Mouse (Mus musculus) myocyte (in vitro differentiated cells): ENCODE data around the gene Pkd1l2.

ENCODE experiments used
- CEBPB ChIP-seq: IDR thresholded peaks from 2 replicates; pipeline ENCODE4 v1.6.1; 2011; ENCODE audit warnings: mild to moderate bottlenecking, moderate library complexity; ENCODE audit not compliant: poor library complexity, insufficient read depth, severe bottlenecking
- E2F4 ChIP-seq: IDR thresholded peaks from one replicate; pipeline ENCODE4 v1.6.1; 2011; ENCODE audit warnings: mild to moderate bottlenecking, control low read depth, moderate library complexity; ENCODE audit not compliant: insufficient read depth
- MAX ChIP-seq: IDR thresholded peaks from one replicate; pipeline ENCODE4 v1.6.1; 2011; ENCODE audit warnings: low read depth, mild to moderate bottlenecking, control low read depth
- MYOD1 ChIP-seq, 3 experiments: IDR thresholded peaks; one replicate each; pipeline ENCODE4 v1.6.1; 2011; ENCODE audit warnings: control low read depth in 2 of 3, low read depth in 2 of 3, mild to moderate bottlenecking in 2 of 3, moderate library complexity in 1 of 3; ENCODE audit not compliant: insufficient read length in 2 of 3, control insufficient read depth in 1 of 3
- POLR2A ChIP-seq: IDR thresholded peaks from one replicate; pipeline ENCODE4 v1.6.1; 2011; ENCODE audit warnings: low read depth, mild to moderate bottlenecking, control low read depth, moderate library complexity; ENCODE audit not compliant: insufficient read length
- POLR2AphosphoS2 ChIP-seq: IDR thresholded peaks from one replicate; pipeline ENCODE4 v1.6.1; 2011; ENCODE audit warnings: low read depth, control low read depth; ENCODE audit not compliant: insufficient read length
- REST ChIP-seq: IDR thresholded peaks from one replicate; pipeline ENCODE4 v1.6.1; 2011; ENCODE audit warnings: mild to moderate bottlenecking, control low read depth, moderate library complexity; ENCODE audit not compliant: insufficient read depth, insufficient read length
- TCF12 ChIP-seq: IDR thresholded peaks from one replicate; pipeline ENCODE4 v1.6.1; 2011; ENCODE audit warnings: mild to moderate bottlenecking, control low read depth; ENCODE audit not compliant: poor library complexity, insufficient read depth, severe bottlenecking
- USF1 ChIP-seq: IDR thresholded peaks from one replicate; pipeline ENCODE4 v1.6.1; 2011; ENCODE audit warnings: low read depth, mild to moderate bottlenecking, control low read depth, moderate library complexity

- no peak for TF ChIP-seq POLR2AphosphoS2
- TF ChIP-seq POLR2A = no peak
- no peak for TF ChIP-seq E2F4
- TF ChIP-seq MAX = no peak
- TF ChIP-seq USF1 = no peak
- TF ChIP-seq TCF12 = no peak
- TF ChIP-seq CEBPB = no peak
- TF ChIP-seq MYOD1 (IDR thresholded peaks at IDR 0.05; ENCODE audit: control insufficient read depth in 1 of 3, insufficient read length in 2 of 3, low read depth in 2 of 3) = no peak
- TF ChIP-seq REST = no peak
These were observed 20.9 kb downstream of the Pkd1l2 start for GRCm38 (mm10) chr8:117061180-117061880.
